Mouse (Mus musculus): ENCODE data around the gene Runx1.
A peak's percentile ranks its signal among the peaks of the same experiment; 100 is the strongest.

The Runx1 gene

DNA sequence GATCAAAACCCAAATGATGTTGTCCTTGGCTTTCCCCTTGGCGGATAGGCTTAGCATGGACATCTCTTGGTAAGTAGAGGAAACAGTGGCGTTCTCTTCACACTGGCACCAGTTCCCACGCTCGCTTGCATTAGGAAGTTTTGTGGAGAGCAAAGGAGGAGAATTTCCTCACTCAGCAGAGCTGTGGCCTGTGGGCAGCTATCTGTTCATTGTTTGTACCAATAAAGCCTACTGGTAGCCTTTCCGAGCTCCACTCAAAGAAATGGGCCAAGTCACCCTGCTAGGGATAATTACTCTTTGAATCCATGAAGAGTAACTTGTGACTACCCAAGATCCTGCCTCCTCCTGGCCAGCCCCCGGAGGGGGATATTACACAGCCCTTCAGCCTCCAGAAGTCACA lies 734 bp upstream of the Runx1 start:
- no peak for DNase-seq (ENCODE audit: low spot score in 2 of 2)

DNA sequence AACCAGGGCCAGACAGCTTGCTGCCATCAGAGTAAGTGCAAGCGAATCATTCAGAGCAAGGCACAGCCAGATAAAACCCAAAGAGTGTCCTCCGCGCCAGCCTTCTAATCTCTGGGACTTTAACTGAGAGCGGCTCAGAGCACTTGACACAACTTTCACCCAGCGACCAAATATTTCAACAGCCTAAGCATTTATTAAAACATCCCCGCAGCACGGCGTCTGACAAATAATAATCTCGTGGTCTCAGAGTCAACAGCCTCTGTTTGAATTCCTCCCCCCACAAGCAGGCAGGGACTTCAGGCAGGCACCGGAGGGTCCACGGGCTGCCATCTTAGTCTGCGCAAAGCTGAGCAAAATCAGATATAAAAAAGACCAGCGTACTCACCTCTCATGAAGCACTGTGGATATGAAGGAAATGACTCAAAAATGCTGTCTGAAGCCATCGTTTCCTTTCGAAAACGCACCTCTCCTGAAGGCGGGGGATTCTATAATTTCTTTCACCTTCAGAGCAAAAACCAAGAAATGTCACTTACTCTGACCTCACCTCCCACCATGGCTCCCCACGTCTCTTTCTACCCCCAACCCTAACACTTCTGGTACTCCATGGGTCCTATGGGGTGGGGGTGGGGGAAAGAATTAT lies 625 bp downstream of the Runx1 start:
- peak in 1 of 2 experiments; percentile 43 for DNase-seq (ENCODE audit: low spot score in 2 of 2)

DNA sequence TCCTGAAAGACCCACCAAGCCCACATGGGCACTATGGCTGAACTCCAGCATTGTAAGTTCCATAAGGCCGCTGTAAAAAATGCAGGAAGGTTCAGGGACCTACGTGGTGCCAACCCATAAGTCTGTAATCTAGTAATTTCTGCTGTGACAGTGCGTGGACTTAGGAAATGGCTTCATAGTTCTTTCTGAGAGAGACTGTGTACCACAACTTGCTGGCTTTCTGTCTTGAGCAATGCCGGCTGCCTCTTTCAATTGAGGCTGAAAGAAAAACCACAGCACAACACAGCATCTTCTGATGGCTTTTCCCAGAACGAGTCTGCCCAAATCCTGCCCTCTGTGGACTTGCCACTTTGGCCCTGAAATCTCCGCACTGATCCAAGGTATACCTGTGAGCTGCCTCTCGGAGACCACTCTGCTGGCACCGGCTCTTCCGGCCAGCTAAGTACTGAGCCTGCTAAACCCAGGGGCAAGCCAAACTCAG lies 1.2 kb downstream of the Runx1 start:
- no peak for DNase-seq (ENCODE audit: low spot score in 2 of 2)

DNA sequence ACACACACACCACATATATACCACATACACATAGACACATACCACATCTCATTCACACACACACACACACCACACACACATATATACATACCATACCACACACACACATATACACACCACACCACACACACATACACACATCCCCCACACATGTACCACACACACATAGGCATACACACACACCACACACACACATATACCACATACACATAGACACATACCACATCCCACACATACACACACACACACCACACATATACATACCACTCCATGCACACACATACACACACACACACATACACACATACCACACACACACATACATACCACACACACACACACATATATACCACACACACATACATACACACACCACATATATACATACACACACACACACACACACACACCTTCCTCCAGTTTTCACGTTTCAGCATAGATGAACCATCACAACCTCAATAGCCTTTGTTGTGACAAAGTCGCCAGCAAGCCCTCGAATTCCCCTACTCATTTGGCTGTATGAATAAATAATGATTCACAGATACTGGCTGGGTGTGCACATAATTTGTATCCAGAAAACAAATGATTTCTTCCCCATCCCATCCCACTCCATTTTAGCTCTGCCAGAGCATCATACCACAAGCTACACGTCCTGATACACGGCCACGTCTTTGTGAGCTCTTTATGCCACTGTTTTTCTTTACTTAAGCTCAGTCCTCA lies 1.8 kb downstream of the Runx1 start:
- DNase-seq (ENCODE audit: low spot score in 2 of 2) = no peak

DNA sequence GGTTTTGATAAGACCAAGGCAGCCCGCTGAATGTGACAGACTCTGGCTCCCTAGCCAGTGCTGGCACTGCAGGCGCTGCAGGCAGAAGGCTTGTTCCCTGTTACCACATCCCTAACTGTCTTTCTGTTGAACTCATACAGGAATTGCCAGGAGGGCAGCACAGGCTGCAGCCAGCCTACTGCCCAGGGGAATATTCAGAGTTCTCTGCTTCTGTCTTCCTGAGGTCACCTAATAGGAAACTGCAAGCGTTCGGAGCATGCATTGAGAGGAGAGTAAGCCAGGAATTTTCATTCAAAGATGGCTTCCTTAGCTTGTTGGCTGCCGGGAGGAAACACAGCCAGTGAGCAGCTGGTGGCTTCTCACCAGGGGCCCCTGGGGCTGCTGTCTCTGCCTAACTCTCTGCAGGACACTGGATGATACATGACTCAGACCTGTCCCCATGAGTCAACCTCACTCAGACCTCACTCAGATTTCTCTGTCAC lies 2.5 kb downstream of the Runx1 start:
- DNase-seq (ENCODE audit: low spot score in 2 of 2) = no peak

DNA sequence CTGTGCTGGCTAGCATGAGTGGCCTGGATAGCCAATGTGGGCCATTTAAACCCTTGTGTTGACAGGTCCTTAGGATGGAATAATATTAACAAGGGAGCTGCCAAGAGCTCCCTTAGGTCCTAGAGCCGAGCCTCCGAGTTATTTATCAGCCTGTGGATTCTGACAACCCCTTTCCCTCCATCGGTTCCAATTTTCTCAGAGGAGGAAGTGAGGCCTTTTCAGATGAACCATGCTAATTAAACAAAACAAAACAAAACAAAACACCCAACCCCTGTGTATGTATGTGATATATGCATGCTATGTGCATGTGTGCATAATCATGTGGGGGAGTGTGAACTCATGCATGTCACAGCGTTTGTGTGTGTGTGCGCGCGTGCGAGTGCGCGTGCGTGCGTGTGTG lies 3.3 kb downstream of the Runx1 start:
- no peak for DNase-seq (ENCODE audit: low spot score in 2 of 2)

DNA sequence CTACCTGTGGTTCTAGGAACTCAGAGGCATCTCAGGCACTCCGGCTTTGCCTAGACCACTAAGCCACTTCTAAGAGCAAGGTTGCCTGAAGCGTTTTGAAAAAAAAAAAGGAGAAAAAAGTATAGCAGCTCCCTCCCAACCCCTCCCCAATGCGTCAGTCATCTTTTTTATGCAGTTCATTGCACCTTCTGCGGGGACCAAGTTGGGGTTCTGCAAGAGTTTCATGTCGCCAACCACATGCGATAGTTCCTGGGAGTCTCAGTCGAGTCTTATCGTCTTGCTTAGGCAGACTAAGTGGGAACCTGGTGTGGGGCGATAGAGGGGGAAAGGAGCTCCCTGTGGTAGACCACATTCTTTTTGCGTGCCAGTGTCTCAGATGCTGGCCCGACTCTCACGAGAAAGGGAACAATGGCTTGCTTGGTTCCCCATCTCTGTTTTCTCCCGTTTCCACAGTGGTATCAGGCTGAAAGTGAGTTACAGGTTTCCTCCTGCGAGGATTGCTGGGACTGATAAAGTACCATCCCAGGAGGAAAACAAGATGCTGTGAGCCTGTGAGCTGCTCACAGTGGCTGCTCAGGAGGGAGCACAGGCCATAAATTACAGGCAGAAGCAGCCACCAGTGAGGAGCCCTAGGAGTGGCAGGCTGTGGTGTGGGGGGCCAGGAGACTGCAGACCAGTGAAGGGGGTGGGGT lies 3.9 kb downstream of the Runx1 start:
- DNase-seq (ENCODE audit: low spot score in 2 of 2) = peak; percentile 53 to 54

DNA sequence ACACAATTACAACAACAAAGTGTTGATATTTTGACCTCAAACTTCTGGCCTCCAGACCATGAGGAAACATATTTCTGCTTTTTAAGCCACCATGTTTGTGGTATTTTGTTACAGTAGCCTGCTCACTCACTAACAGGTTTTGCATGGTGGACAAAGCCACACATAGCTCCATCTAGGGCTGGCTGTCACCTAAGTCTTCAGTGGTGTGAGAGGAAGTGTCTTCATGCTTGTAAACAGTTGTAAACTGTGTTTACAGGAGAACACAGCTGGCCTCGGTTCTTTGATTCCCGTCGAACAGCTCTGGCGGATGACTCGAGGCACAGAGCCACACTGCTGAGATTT lies 4.4 kb downstream of the Runx1 start:
- DNase-seq (ENCODE audit: low spot score in 2 of 2) = no peak

DNA sequence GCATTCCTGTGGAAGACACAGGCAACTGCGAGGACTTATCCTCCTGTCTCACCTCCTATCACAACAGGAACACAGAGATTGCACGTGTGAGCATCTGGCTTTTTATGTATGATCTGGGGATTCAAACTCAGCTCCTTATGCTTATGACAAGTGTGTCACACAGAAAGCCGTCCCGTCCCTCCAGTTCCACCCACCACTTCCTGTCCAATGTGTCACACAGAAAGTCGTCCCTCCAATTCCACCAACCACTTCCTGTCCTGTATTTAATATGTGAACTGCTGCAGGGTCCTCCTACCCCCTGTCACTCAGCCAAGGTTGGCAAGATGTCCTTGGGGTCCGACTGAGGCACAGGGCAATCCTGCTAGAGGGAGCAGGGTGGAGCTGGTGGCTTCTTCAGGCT lies 5.5 kb downstream of the Runx1 start:
- no peak for DNase-seq (ENCODE audit: low spot score in 2 of 2)

DNA sequence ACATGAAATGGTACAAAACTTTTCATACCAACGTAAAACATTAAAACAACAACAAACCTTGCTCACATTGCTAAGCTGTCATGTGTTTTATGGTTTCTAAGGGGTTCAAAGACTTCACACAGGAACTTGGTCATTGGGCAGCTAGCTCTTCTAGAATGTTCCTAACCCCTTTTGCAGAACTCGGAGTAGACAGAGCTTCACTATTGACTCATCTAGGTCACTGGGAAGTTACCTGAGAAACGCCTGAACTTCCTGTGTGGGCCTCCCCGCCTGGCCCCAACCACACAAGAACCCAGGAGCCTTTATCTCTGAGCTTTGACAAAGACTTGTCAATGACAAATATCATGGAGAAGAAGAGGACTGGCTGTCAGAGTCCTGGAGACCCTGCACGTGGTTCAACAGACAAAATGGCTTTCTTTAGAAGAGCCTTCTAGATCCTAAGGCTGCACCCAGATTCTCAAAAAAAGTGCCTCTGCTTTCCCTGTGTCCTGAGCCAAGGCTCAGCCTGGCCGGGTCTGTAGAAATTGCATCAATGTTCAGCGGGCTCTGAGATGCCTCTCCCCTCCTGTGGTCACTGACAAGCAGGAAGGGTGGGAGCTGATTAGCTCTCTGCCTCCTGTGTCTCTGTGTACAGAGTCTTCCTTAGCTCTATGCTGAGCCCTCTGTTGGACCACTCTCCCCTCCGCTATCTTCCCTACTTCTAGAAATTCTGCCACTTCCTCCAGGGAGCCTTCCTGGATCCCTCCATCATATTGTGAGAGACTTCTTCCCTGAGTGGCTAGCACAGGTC lies 7.3 kb downstream of the Runx1 start:
- no peak for DNase-seq (ENCODE audit: low spot score in 2 of 2)

DNA sequence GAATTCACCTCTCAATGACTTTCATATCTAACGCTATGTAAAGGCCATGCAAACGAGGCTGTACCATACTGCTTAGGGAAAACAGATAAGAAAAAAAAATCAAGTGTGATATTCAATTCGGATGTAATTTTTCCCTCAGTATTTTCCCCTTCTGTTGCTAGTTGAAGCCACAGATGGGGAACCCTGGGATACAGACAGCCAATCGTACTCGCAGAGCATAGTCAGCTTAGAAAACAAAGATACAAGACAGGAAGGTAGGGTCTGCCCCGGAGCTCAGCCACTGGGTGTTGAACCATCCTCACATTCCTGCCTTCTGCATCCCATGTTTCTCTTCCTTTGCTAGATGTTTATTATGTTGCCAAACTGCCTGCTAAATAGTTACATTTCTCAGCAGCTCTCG lies 9.9 kb downstream of the Runx1 start:
- no peak for DNase-seq (ENCODE audit: low spot score in 2 of 2)

DNA sequence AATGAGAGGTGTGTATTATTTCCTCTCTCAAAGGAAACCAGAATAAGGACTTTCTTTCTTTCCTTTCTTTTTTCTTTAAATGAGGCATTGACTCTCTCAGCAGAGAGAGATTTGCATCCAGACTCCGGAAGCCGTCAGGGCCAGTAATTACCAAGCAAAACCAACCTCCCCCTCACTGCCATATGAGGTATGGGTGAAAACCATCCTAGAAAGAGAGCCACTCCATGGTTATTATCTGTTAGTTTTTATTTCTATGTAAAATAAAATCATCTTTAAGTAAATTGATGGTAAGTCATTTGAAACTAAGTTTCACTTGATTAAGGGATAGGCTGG lies 10.8 kb downstream of the Runx1 start:
- no peak for DNase-seq (ENCODE audit: low spot score in 2 of 2)

DNA sequence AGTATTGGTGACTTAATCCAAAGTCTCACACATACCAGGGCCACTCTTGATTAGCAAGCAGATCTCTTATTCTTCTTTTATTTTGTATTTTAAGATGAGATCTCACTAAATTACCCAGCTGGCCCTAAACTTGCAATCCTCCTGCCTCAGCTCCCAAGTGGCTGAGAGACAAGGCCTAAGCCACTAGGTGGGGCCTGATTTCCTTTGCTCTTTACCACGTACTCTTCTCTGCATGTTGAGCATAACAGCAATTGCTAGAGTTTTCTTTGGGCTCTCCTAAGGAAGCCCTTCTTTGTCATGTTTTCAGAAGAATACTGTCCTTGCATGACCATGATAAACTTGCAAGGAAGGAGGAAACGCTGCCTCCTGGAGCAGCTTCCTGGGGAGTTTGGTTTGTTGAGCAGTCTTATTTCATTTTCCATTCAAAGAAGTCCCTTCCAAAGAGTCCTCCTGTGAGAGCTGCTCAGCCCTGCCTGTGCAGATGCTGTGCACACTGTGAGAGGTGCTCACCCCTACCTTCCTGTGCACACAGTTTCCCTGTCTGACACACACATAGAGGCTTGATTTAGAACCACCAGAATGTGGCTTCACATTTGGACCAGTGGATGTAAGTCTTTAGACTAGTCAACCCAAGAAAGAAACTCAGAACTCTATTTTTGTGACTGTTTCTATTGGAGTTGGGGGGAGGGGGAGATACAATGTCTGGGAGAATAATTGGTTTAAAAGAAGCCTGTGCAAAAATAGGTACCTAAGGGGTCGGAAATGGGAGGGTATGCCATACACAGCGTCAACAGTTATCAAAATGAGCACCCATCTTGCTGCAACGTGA lies 11.4 kb downstream of the Runx1 start:
- DNase-seq (ENCODE audit: low spot score in 2 of 2) = no peak

DNA sequence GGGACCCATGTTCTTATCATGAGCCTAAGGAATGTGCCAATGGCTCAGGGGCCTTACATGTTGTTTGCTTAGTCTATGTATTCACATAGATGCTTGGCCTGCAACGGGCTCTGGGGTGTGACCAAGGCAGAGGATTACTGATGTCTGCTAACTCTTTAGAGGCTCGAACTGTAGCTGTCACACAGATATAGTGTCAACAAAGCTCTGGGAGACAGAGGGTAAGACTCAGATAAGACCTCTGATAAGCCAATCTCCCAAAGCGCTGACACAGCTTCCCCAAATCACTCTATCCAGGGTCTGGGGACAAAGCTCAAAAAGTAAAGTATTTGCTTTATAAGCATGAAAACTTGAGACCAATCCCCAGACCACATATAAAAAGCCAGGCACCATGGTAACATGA lies 13.5 kb downstream of the Runx1 start:
- no peak for DNase-seq (ENCODE audit: low spot score in 2 of 2)

DNA sequence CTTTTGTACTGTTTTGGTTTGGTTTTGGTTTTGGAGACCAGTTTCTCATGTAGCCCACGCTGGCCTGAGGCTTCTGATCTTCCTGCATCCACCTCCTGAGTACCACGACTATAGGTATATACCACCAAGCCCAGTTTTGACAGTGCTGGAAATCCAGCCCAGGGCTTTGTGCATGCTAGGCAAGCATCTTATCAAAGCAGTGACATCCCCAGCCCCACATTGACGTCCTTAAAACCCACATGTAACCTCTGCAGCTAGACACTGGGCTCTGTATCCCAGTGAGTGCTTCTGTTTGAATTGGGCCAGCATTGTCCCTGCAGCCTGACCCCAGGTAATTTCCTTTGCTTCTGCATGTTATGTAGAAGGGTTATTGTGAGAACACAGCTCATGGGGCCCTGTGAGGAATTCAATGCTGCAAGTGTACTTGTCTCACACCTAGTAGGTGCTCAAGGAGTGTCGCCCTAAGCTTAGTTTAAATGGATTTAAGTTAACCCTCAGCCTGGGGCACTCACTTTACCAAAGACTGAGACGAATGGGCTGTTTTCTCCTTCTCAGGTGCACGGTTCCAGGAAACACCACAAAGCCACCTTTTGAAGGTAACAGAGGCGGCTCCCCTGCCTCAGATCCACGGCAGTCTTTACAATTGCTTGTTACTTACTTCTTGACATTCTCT lies 15.2 kb downstream of the Runx1 start:
- DNase-seq (ENCODE audit: low spot score in 2 of 2) = no peak

DNA sequence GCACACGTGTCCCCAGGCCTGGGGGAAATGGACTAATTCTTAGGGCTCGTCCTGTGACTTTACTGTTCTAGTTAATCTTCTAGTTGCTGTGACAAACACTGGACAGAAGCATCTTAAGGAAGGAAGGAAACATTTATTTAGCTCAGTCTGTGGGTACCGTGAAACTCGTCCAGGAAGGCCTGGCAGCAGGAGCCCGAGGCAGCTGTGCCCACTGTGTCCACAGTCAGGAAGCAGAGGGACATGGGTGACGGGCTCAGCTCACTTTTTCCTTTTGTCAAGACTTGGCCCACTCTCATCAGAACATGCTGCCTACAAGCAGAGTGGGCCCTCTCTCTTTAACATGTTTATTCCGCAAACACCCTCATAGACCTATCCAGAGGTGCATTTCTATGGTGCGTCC lies 18.2 kb downstream of the Runx1 start:
- no peak for DNase-seq (ENCODE audit: low spot score in 2 of 2)

DNA sequence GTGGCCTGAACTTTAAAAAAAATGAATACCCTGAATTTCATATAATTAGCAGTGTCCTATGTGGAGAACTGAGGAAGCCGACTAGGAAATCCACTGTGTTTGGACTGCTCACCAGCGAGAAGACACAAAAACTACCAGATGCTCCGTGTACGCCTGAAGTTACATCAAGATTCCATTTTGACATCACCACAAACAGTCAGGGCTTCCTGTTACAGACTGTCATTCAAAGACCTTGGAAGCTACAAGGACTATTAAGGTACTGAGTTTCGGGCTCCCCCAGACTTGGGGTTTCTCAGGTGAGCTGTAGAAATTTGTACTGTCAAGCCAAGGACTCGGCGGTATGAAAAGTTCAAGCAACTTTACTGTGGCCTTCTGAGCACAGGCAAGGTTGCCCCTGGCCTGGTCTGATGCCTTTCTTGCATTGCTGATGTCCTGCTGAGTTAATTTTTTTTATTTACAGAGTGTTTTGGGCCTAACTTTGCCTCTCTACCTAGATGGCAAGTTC lies 22.8 kb downstream of the Runx1 start:
- no peak for DNase-seq (ENCODE audit: low spot score in 2 of 2)

DNA sequence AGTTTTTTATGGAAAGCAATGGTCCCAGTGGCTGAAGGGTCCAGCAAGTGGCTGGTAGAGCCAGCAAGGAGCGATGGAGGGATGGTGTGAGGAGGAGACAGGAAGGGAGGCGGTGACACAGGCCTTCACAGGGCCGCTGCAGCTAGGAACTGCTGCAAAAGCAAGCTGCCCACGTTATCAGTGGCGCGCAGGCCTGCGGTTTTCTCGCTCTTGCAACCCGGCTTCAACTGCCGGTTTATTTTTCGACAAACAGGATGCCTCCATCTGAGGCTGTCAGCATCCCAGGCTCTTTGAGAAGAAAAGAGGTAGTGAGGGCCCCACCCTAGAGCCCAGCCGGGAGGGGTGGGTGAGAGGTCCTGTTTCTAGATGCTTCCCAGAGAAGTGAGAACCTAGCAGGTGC lies 24.4 kb downstream of the Runx1 start:
- DNase-seq (ENCODE audit: low spot score in 2 of 2) = peak; percentile 83 to 90

DNA sequence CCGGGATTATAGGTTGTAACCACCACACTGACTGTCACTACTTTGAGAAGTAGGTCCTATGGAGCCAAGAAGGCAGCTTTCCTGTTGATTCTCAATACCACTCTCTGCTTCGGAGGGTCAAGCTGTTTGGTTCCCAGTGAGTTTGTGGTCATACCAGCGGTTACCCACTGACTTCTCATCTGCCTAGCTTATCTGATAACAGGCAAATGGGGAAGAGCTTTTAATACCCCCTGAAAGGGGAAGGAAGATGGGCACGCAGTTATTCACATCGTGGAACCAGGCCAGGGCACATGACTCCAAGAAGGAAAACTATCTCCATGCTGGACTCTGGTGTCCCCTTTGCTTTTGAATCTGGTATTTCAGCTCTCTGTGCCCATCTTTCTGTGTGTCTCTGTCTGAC lies 25.1 kb downstream of the Runx1 start:
- no peak for DNase-seq (ENCODE audit: low spot score in 2 of 2)

DNA sequence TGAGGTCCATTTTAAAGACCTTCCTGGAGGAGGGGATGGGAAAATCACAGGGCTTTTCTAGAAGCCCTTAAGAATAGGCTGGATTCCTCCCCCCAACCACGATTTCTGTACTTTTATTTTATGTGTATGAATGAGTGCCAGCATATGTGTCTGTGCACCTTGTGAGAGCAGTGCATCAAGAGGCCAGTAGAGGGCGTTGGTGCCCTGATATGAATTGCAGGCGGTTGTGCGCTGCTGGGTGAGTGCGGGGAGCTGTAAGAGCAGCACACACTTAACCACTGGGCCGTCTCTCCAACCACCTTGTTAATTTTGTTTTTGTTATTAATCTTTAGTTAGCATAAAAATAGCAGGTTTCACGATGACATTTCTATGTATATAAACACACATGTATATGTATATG lies 26.0 kb downstream of the Runx1 start:
- no peak for DNase-seq (ENCODE audit: low spot score in 2 of 2)

DNA sequence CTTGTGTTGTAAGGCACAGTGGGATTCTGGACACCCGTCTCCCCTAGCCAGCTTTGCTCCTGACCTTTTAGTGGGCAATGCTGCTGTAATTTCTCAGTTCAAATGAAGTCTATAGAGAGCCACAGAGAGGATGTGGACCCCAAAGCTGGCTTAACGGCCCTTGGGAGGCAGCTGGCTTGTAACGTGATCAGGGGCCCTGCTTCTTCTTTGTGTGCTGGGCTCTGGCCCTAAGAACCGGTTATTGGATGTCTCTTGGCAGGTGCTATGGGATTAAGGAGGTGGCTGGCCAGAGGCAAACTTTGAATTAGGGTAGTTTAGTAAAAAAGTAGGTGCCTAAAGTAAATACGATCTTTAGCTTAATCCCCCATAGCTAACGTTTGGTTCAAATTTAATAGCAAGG lies 31.8 kb downstream of the Runx1 start:
- DNase-seq (ENCODE audit: low spot score in 2 of 2) = no peak

Measured in thymus, postnatal 10 days (tissue).